Mouse (Mus musculus) kidney, postnatal 14 days (tissue): Measurements from ENCODE around the gene Avpr1b.
A peak's percentile ranks its signal among the peaks of the same experiment; 100 is the strongest.

Experiments
- DNase-seq: peaks from one replicate; pipeline ENCODE4 v3.0.0; 2022; ENCODE audit warnings: mixed read lengths

Gene Avpr1b

GRCm38 (mm10) chr1:131598905-131599304 lies at the start of gene Avpr1b:
Gene Avpr1b, plus strand, starts transcription at chr1:131599239.
- no peak for DNase-seq

GRCm38 (mm10) chr1:131551956-131552355 lies 47.1 kb upstream of the Avpr1b start:
- DNase-seq = no peak

GRCm38 (mm10) chr1:131553428-131553827 lies 45.6 kb upstream of the Avpr1b start:
- DNase-seq = no peak

- peak; percentile 81 for DNase-seq
These were observed 43.8 kb upstream of the Avpr1b start for GRCm38 (mm10) chr1:131555042-131555812.

GRCm38 (mm10) chr1:131560500-131560899 lies 38.5 kb upstream of the Avpr1b start:
- DNase-seq = no peak

GRCm38 (mm10) chr1:131562081-131562480 lies 37.0 kb upstream of the Avpr1b start:
- DNase-seq = no peak

GRCm38 (mm10) chr1:131566056-131566455 lies 33.0 kb upstream of the Avpr1b start:
- peak; percentile 10 for DNase-seq

- no peak for DNase-seq
These were observed 29.3 kb upstream of the Avpr1b start for GRCm38 (mm10) chr1:131569721-131570120.

GRCm38 (mm10) chr1:131570391-131570790 lies 28.6 kb upstream of the Avpr1b start:
- DNase-seq = no peak

GRCm38 (mm10) chr1:131573721-131574120 lies 25.3 kb upstream of the Avpr1b start:
- peak; percentile 39 for DNase-seq

- DNase-seq = no peak
These were observed 19.9 kb upstream of the Avpr1b start for GRCm38 (mm10) chr1:131578943-131579680.

GRCm38 (mm10) chr1:131580389-131580788 lies 18.6 kb upstream of the Avpr1b start:
- DNase-seq = no peak

GRCm38 (mm10) chr1:131583598-131583997 lies 15.4 kb upstream of the Avpr1b start:
- no peak for DNase-seq

- DNase-seq = no peak
These were observed 12.2 kb upstream of the Avpr1b start for GRCm38 (mm10) chr1:131586836-131587235.

GRCm38 (mm10) chr1:131600314-131600713 lies 1.3 kb downstream of the Avpr1b start:
- no peak for DNase-seq

- no peak for DNase-seq
These were observed 7.7 kb downstream of the Avpr1b start for GRCm38 (mm10) chr1:131606719-131607118.

GRCm38 (mm10) chr1:131612556-131613155 lies 13.6 kb downstream of the Avpr1b start:
- DNase-seq = peak; percentile 13

GRCm38 (mm10) chr1:131613361-131614133 lies 14.5 kb downstream of the Avpr1b start:
- peak; percentile 73 for DNase-seq

GRCm38 (mm10) chr1:131614641-131615040 lies 15.6 kb downstream of the Avpr1b start:
- no peak for DNase-seq

- DNase-seq = no peak
These were observed 17.1 kb downstream of the Avpr1b start for GRCm38 (mm10) chr1:131616131-131616530.

GRCm38 (mm10) chr1:131616546-131617220 lies 17.6 kb downstream of the Avpr1b start:
- DNase-seq = no peak

GRCm38 (mm10) chr1:131618576-131618975 lies 19.5 kb downstream of the Avpr1b start:
- DNase-seq = no peak
